Mouse (Mus musculus): ENCODE measurements around the gene Hpgd.
A peak's percentile ranks its signal among the peaks of the same experiment; 100 is the strongest.
"Not testable (repeated sequence)": the region's sequence is repeated elsewhere in the genome, so short reads cannot be mapped to it uniquely, and the experiment has no call there.

Hpgd gene

GRCm38 (mm10) chr8:56294373-56294877 is at the start of gene Hpgd:
TSS of gene Hpgd (plus strand) at chr8:56294585.
- no peak for DNase-seq (ENCODE audit: low read depth)

GRCm38 (mm10) chr8:56251728-56252127 is 42.7 kb upstream of the Hpgd start:
- not testable (repeated sequence) for DNase-seq (ENCODE audit: low read depth)

- no peak for DNase-seq (ENCODE audit: low read depth)
Measured at GRCm38 (mm10) chr8:56252314-56252713, 42.1 kb upstream of the Hpgd start.

GRCm38 (mm10) chr8:56261190-56261589 is 33.2 kb upstream of the Hpgd start:
- no peak for DNase-seq (ENCODE audit: low read depth)

GRCm38 (mm10) chr8:56269687-56270663 is 24.4 kb upstream of the Hpgd start:
- no peak for DNase-seq (ENCODE audit: low read depth)

- DNase-seq (ENCODE audit: low read depth) = no peak
Measured at GRCm38 (mm10) chr8:56272934-56273333, 21.5 kb upstream of the Hpgd start.

- no peak for DNase-seq (ENCODE audit: low read depth)
Measured at GRCm38 (mm10) chr8:56275316-56275715, 19.1 kb upstream of the Hpgd start.

- DNase-seq (ENCODE audit: low read depth) = peak; percentile 84
Measured at GRCm38 (mm10) chr8:56277810-56278528, 16.4 kb upstream of the Hpgd start.

- no peak for DNase-seq (ENCODE audit: low read depth)
Measured at GRCm38 (mm10) chr8:56278545-56279063, 15.8 kb upstream of the Hpgd start.

GRCm38 (mm10) chr8:56283936-56284335 is 10.4 kb upstream of the Hpgd start:
- DNase-seq (ENCODE audit: low read depth) = no peak

GRCm38 (mm10) chr8:56284957-56285356 is 9.4 kb upstream of the Hpgd start:
- no peak for DNase-seq (ENCODE audit: low read depth)

- no peak for DNase-seq (ENCODE audit: low read depth)
Measured at GRCm38 (mm10) chr8:56286717-56287116, 7.7 kb upstream of the Hpgd start.

- no peak for DNase-seq (ENCODE audit: low read depth)
Measured at GRCm38 (mm10) chr8:56287370-56288072, 6.9 kb upstream of the Hpgd start.

- no peak for DNase-seq (ENCODE audit: low read depth)
Measured at GRCm38 (mm10) chr8:56292318-56292717, 2.1 kb upstream of the Hpgd start.

- no peak for DNase-seq (ENCODE audit: low read depth)
Measured at GRCm38 (mm10) chr8:56293480-56293879, 905 bp upstream of the Hpgd start.

GRCm38 (mm10) chr8:56294886-56295555 is 636 bp downstream of the Hpgd start:
- no peak for DNase-seq (ENCODE audit: low read depth)

GRCm38 (mm10) chr8:56299421-56299820 is 5.0 kb downstream of the Hpgd start:
- DNase-seq (ENCODE audit: low read depth) = peak; percentile 34

- DNase-seq (ENCODE audit: low read depth) = not testable (repeated sequence)
Measured at GRCm38 (mm10) chr8:56301303-56301702, 6.9 kb downstream of the Hpgd start.

- DNase-seq (ENCODE audit: low read depth) = no peak
Measured at GRCm38 (mm10) chr8:56304595-56304994, 10.2 kb downstream of the Hpgd start.

GRCm38 (mm10) chr8:56313622-56314021 is 19.2 kb downstream of the Hpgd start:
- DNase-seq (ENCODE audit: low read depth) = no peak

GRCm38 (mm10) chr8:56315189-56315588 is 20.8 kb downstream of the Hpgd start:
- DNase-seq (ENCODE audit: low read depth) = no peak

Data from 416B (cell line).